ENCODE assay signal across 8 mouse cellular contexts in the genomic region with DNA sequence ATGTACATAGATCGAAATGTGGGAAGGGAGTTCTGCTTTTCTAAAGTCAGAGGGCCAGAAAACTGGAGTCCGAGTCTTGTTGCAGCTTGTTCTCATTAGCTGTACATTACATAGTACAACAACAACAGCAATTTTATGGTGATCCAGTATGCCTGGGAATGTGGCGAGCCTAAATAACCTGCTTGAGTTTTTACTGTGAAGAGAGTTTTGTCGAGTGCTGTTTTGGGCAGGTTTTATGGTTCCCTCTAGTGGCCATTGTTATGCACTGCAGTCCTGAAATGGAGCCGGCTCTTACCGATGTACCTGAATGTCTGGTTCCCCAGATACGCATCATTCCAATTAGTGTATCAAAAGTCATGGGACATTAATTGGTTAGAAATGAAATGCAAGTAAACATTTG.
DNase-seq lines count a peak whose midpoint lies in the region; ATAC-seq and TF ChIP-seq lines count a peak whose summit lies in the region.

No protein-coding gene starts in this region.

- ATAC-seq in hindbrain, embryonic 13.5 days (ENCODE audit: low FRiP score), result no peak
- ATAC-seq in stomach, postnatal 0 days (ENCODE audit: low FRiP score, low TSS enrichment), result no peak

- 0 out of 2 replicates have a peak, but pooled peaks cover 3% of the 10 kb centered on the region for H3K4me1 ChIP-seq in hindbrain, embryonic 10.5 days (replicated peaks)
- peaks cover 8% of the 10 kb centered on the region; the same call in 1 of the 2 replicates for H3K4me1 ChIP-seq in hindbrain, embryonic 13.5 days (replicated peaks)
- H3K4me1 ChIP-seq in stomach, postnatal 0 days (replicated peaks; ENCODE audit: control insufficient read depth, insufficient read depth), result no peaks in the 10 kb centered on the region

- TF ChIP-seq EP300 in stomach, postnatal 0 days (optimal IDR thresholded peaks at IDR 0.05), result no peak

- no peak overlapping the region for H3K27ac ChIP-seq in hindbrain, embryonic 10.5 days
- no peak overlapping the region for H3K27ac ChIP-seq in hindbrain, embryonic 13.5 days
- no peak overlapping the region for H3K27ac ChIP-seq in stomach, postnatal 0 days (replicated peaks)

- TF ChIP-seq CTCF in stomach, postnatal 0 days (IDR thresholded peaks at IDR 0.05; ENCODE audit: low read depth), result peak; percentile 97

- H3K4me2 ChIP-seq in hindbrain, embryonic 13.5 days, result no peak overlapping the region
- no peak overlapping the region for H3K4me2 ChIP-seq in stomach, postnatal 0 days (replicated peaks; ENCODE audit: low read depth)

- no peak overlapping the region for H3K4me3 ChIP-seq in hindbrain, embryonic 10.5 days
- H3K4me3 ChIP-seq in hindbrain, embryonic 13.5 days, result no peak overlapping the region
- no peak overlapping the region for H3K4me3 ChIP-seq in stomach, postnatal 0 days (ENCODE audit: low read depth, low read length)

- H3K36me3 ChIP-seq in hindbrain, embryonic 10.5 days, result no peaks in the 10 kb centered on the region
- H3K36me3 ChIP-seq in hindbrain, embryonic 13.5 days, result no peaks in the 10 kb centered on the region
- no peaks in the 10 kb centered on the region for H3K36me3 ChIP-seq in stomach, postnatal 0 days (ENCODE audit: control insufficient read depth, insufficient read depth, low read length)

- H3K27me3 ChIP-seq in hindbrain, embryonic 10.5 days (ENCODE audit: insufficient read depth, poor library complexity, severe bottlenecking), result peaks cover 5% of the 10 kb centered on the region; the same call in 1 of the 2 replicates
- H3K27me3 ChIP-seq in hindbrain, embryonic 13.5 days, result peaks cover 6% of the 10 kb centered on the region; the same call in 1 of the 2 replicates
- H3K27me3 ChIP-seq in stomach, postnatal 0 days (ENCODE audit: control insufficient read depth, insufficient read depth, low read length), result no peaks in the 10 kb centered on the region

- DNase-seq in hindbrain, embryonic 10.5 days (ENCODE audit: low spot score), result peak; percentile 57
- DNase-seq in Muller cell, postnatal 12 days (ENCODE audit: inconsistent ontology term), result peak; percentile 32
- peak; percentile 72 to 82 for DNase-seq in cerebellum, postnatal 10 days
- peak; percentile 46 to 50 for DNase-seq in frontal cortex, postnatal 25 days (ENCODE audit: low spot score in 2 of 2)
- peak; percentile 77 for DNase-seq in layer of hippocampus, adult 11-12 months (ENCODE audit: low spot score)
- DNase-seq in lung, postnatal 10 days, result peak; percentile 64
- peak; percentile 43 for DNase-seq in stomach, postnatal 0 days (ENCODE audit: low spot score)

- no peak overlapping the region for H3K9ac ChIP-seq in hindbrain, embryonic 13.5 days
- no peak overlapping the region for H3K9ac ChIP-seq in stomach, postnatal 0 days (ENCODE audit: low read length)

- 29% methylated on average over 7 of the region's 7 CpGs for WGBS in hindbrain, embryonic 10.5 days
- WGBS in hindbrain, embryonic 13.5 days, result 26% methylated on average over 7 of the region's 7 CpGs
- 19% methylated on average over 7 of the region's 7 CpGs for WGBS in stomach, postnatal 0 days

- H3K9me3 ChIP-seq in hindbrain, embryonic 10.5 days, result no peaks in the 10 kb centered on the region
- H3K9me3 ChIP-seq in hindbrain, embryonic 13.5 days, result no peaks in the 10 kb centered on the region
- H3K9me3 ChIP-seq in stomach, postnatal 0 days (ENCODE audit: control insufficient read depth, low read length), result no peaks in the 10 kb centered on the region
